Mouse (Mus musculus) layer of hippocampus, postnatal 36 days (tissue): Measurements from ENCODE around the gene Rtl6. TPM values are rescaled to one million over a fixed set of nuclear protein-coding genes. Genes with fewer than 3 reads are reported as not detected.
A peak's percentile ranks its signal among the peaks of the same experiment; 100 is the strongest.

Experiments
- DNase-seq, 2 experiments: peaks; one replicate each; pipeline ENCODE4 v3.0.0; 2022
- total RNA-seq, 2 experiments: library from RNA; stranded (reverse); gene quantifications; 2 replicates each; pipeline ENCODE4 v1.2.3; 2021

Rtl6 gene
- 10 to 100 TPM; 55.9 to 56.2 TPM for total RNA-seq

- peak; percentile 87 to 89 for DNase-seq
These were observed at the start of gene Rtl6 for GRCm38 (mm10) chr15:84557189-84557921. Gene Rtl6 (minus strand): TSS chr15:84557823.

DNA sequence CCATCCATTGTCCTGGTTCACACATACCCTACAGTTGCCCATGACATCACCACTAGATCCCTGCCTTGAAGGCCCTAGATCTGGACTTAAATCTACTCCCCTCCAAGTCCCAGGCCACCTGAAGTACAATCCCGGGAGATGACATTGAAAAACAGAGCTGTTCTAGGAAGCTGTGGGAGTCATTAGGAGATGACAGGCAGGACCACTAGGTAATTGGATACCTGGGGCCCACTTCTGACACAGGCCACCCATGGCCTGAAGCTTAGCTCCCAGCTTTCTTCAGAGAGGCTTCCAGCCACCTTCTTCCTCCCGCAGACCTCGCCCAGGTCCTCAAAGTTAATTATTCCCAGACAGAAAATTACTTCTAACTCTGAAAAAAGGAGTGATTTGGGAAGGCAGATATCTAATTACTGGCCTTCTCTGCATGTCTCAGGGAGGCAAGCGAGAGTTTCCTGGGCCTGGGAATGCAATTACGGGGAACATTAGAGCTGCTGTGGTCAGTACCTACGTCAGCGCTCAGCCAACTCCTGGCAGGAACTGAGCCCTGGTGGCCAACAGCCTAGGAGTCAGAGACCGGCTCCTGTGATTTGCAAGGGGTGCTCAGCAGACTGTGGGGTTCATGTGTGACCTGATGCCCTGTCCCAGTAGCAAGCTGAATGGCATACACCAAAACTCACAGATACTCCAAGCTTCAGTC, 45.8 kb upstream of the Rtl6 start:
- no peak for DNase-seq

DNA sequence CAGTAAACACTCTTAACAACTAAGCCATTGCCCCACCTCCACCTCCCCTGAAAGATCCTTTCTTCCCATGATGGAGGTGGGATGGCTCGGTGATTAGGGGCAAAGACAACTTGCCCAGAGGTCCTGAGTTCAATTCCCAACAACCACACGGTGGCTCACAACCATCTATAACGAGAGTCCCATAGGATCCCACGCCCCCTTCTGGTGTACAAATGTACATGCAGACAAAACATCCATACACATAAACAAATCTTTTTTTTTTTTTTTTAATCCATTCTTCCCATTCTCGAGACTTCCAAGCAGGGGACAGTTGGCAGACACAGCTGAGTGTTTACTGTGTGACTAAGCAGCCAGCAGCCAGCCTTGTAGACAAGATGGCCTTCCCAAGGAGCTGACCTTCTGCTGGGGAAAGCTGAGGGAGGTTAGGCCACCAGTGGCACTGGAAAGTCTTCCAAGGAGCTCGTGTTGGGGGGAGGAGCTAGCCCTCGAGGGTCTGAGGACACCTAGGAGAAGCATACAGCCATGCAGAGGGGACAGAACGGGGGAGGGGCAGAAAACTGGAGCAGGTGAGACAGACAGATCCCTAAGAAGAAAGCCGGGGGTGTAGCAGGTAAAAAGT, 43.5 kb upstream of the Rtl6 start:
- no peak for DNase-seq

DNA sequence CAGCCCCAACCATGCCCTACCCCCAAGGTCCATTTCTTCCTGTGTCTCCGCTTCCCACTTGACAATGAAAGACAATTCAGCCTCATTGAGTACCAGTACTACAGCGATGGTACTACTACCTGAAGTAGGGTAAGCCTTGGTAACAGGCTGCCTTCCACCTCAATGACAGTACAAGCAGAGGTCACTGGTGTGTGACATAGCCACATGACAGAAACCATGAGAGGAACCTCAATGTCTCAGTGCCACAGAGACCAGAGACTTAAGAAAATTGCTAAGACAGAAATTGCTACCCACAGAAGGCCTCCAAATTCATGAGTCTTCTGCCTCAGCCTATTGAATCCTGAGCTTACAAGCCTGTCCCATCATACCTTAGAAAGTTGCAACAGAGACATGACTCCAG, 41.3 kb upstream of the Rtl6 start:
- no peak for DNase-seq

GRCm38 (mm10) chr15:84597816-84598215, 40.2 kb upstream of the Rtl6 start:
- no peak for DNase-seq

DNA sequence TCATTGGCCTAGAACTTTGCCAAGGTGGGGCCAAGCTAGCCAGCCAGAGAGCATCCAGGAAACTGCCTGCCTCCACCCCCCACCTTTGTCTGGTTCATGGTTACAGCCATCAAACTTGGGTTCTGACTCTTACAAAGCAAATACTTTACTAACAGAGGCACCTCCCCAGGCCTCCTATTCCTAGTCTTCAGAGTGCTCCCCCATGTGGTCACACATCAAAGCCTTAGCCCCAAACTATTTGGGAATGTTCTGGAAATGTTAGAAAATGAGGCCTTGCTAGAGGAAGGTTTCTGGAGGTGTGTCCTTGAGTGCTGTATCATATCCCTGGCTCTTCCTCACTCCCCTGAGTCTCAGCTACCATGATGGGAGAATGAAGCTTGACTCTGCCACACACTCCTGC, 39.4 kb upstream of the Rtl6 start:
- DNase-seq = no peak

DNA sequence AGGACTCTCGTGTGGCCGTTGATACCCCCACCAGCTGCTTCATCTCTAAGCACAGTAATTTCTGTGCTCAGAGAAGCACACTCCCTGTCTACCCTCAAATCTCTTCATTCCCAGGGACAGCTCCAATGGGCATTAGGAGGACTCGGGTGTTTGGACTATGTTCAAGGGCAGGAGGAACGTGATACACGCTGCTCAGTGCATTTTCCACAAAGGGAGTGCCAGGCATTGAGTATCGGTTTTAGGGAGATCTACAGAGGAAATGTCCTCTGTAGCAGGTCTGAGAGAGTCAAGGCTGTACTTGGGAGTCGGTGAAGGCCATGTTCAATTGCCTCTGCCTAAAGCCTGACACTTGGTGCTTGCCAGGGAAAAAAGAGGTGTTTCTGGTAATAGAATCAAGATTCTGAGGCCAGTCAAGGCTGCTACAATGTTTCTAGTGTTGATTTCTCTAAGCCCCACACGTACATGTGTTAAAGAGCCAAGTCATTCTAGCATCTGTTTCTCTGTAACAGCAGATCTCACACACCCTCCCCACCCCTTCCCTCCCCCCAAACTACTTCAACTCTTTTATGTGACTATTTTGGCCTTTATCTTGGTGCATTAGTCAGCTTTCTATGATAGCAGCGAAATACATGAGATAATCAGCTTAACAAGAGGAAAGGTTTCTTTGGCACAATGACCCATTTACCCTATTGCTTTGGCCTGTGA, 37.8 kb upstream of the Rtl6 start:
- no peak for DNase-seq

- DNase-seq = no peak
These were observed 35.9 kb upstream of the Rtl6 start for GRCm38 (mm10) chr15:84593514-84593913.

DNA sequence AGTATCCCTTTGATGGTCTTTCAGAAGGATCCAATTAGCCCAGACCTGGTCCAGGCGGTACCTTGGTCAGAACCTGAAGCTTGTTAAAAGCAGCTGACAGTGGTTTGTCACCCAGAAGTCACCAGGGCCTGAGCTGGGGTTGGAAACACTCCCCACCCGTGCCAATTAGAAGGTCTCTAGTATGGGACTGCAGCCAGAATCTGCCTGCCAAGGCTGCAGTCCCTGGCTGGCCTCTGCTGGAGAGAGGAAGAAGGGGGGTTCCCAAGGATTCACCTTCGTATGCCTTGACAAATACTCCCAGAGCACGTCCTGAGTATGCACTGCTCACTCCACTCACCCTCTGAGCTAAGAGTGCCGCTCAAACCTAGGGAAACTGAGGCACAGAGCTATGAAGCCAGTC, 34.6 kb upstream of the Rtl6 start:
- no peak for DNase-seq

GRCm38 (mm10) chr15:84591573-84592139, 34.0 kb upstream of the Rtl6 start:
- DNase-seq = no peak

DNA sequence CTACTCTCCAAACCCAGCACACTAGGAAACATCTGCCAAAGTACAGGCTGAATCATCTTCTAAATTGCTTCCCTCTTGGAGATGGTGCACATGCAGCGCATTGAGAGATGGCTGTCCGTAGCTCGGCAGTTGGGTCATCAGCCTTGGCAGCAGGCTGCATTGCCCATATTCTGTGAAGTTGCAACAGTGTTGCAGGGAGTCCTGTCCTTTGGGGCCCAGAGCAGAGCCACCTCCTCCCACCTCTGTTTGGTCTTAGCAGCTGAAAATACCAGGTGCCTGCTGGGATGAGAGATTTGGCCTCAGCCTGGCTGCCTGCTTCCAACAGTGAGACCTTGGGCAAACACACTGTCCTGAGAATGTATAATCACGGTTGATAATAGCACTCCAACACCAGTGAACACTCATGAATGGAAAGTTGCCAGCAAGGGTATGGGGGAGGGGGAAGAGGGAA, 30.8 kb upstream of the Rtl6 start:
- no peak for DNase-seq

GRCm38 (mm10) chr15:84578607-84579006, 21.0 kb upstream of the Rtl6 start:
- no peak for DNase-seq

DNA sequence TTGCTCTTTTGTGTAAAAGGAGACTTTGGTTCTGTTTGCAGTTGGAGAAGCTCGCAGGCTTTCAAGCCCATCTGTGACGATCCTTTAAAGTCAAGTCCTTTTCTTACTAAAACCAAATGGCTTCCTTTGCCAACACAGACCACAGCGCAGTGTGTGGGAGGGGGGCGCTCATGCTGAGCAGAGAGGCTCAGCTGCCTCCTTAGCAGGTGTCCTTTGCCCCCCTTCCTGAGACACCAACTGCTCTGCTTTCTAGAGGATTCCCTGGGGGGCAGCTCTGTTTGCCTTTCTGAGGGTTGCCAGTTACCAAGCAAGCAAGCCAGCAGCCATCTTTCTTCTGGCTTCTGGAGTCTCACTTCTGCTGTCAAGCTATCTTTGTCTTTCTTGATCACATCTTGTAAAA, 19.4 kb upstream of the Rtl6 start:
- no peak for DNase-seq

DNA sequence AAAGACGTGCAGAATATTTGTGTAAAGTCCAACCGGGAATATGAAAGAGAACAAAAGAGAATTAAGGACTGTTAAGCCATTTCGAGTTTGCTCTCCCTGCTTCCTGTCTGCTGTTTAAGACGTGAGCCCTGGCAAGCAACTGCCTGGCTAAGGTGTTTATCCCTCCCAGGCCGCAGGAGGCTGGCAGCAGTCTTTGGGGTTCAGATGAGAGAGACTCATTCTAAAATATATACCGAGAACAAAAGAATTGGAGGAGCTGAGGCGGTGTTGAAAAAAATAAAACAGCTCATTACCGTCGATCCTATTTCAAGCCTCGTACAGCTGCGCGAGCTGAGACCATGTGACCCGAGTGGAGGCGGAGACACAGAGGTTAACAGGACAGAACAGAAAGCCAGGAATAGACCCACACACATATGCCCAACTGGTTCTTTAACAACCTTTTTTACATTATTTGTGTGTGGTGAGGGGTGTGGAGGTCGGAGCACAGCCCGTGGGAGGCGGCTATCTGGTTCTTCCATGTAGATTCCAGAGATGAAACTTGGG, 9.0 kb upstream of the Rtl6 start:
- DNase-seq = no peak

DNA sequence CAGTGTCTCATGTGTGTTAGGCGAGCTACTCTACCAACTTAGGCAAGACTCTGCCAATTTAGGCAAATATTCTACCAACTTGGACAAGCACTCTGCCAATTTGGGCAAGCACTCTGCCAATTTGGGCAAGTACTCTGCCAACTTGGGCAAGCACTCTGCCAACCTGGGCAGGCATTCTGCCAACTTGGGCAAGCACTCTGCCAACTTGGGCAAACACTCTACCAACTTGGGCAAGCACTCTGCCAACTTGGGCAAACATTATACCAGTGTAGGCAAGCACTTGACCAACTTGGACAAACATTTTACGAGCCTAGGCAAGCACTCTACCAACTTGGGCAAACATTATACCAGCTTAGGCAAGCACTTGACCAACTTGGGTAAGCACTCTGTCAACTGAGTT, 3.9 kb upstream of the Rtl6 start:
- peak in 1 of 2 experiments; percentile 11 for DNase-seq

DNA sequence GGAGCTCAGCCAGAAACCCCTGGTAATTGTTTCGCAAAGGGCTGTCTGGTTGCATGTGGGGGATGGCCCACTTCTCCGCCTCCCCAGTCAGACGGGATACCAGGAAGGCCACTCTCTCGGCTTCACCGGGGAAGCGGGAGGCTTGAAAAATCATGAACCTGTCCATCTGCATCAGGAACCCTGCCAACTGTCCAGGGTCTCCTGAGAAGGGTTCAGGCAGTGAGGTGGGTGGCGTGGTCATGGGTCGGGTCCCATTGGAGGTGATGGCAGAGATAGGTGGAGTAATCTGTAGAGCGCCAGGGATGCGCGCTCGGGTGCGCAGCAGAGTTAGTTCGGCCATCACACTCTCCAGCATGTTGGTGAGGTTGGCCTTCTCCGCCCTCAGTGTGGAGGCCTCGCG, 949 bp downstream of the Rtl6 start:
- DNase-seq = no peak

DNA sequence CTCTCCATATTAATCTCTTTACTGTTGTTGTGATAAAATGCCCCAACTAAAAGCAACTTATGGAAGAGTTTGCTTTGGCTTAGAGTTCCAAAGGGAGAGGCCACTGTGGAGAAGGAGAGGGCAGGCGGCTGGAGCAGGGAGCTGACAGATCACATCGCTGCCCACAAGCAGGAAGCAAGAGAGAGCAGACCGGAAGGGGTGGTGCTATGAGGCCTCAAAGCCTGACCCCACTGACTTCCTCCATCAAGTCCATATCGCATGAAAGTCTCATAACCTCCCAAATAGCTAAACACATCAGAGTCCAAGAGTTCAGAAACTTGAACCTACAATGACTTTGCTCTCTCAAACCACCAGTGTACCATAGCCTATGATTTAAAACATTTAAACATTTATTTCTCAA, 6.6 kb downstream of the Rtl6 start:
- no peak for DNase-seq

GRCm38 (mm10) chr15:84549291-84549797, 8.3 kb downstream of the Rtl6 start:
- no peak for DNase-seq

DNA sequence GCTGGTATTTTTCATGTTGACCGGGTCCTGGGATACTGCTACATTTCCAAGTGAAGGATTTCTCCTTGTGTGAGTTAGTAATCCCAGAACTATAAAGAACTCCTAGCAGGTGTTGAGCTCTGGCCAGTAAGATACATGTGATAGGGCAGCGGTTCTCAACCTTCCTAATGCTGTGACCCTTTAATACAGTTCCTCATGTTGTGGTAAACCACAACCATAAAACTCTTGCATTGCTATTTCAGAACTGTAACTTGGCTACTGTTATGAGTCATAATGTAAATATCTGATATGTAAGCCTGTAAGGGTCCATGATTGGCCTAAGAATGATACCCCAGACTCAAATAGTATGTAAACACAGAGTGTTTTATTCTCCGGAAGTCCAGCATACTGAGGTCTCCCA, 11.6 kb downstream of the Rtl6 start:
- no peak for DNase-seq

GRCm38 (mm10) chr15:84541175-84541574, 16.4 kb downstream of the Rtl6 start:
- DNase-seq = no peak

- no peak for DNase-seq
These were observed 18.5 kb downstream of the Rtl6 start for GRCm38 (mm10) chr15:84538974-84539588.

- DNase-seq = no peak
These were observed 20.5 kb downstream of the Rtl6 start for GRCm38 (mm10) chr15:84537117-84537516.
